Mouse (Mus musculus) spleen, adult 2 months (tissue): ENCODE results near the gene Angptl2.

Experiments
- CTCF ChIP-seq: fragments of 200-500 bp; IDR thresholded peaks from 2 replicates; pipeline ENCODE4 v1.5.1; 2011; ENCODE audit warnings: mild to moderate bottlenecking, inconsistent platforms; ENCODE audit not compliant: insufficient read depth, insufficient read length, insufficient replicate concordance; ENCODE audit errors: extremely low read depth
- POLR2A ChIP-seq: fragments of 200-500 bp; IDR thresholded peaks from 2 replicates; pipeline ENCODE4 v1.6.1; 2011; ENCODE audit warnings: low read depth, low read length, inconsistent platforms

- TF ChIP-seq POLR2A (no peak), CTCF (no peak)
Measured at GRCm38 (mm10) chr2:33215700-33216509, at the start of gene Angptl2.
